9 mouse cellular contexts compared by ENCODE assay signal in genomic region chr2:127079881-127080590, GRCm38 (mm10). TPM values are rescaled to one million over a fixed set of nuclear protein-coding genes. Genes with fewer than 3 reads are reported as not detected.
DNase-seq lines count a peak whose midpoint lies in the region; ATAC-seq and TF ChIP-seq lines count a peak whose summit lies in the region.
"Had no signal": no experiment of that assay in that cellular context is flagged by ENCODE, and none has a peak within 500 bp of the region (broad histone marks: within the 10 kb centered on the region; RNA-seq: fewer than 3 reads in every experiment).

No protein-coding gene starts in this region.

- no peak for TF ChIP-seq CTCF in testis, adult 2 months (IDR thresholded peaks at IDR 0.05; ENCODE audit: control insufficient read depth, insufficient read depth, insufficient replicate concordance, low read depth, low read length)
- no peak for TF ChIP-seq CTCF in forebrain, postnatal 0 days (IDR thresholded peaks at IDR 0.05; ENCODE audit: low read depth)

- TF ChIP-seq POLR2A in testis, adult 2 months (IDR thresholded peaks at IDR 0.05; ENCODE audit: control insufficient read depth, low read depth, low read length), result no peak

- no peaks in the 10 kb centered on the region for H3K27me3 ChIP-seq in testis, adult 2 months (ENCODE audit: control insufficient read depth, insufficient read depth, low read length)
- H3K27me3 ChIP-seq in kidney, embryonic 14.5 days (ENCODE audit: control insufficient read depth, insufficient read depth, low read length), result no peaks in the 10 kb centered on the region
- no peaks in the 10 kb centered on the region for H3K27me3 ChIP-seq in liver, embryonic 16.5 days (ENCODE audit: control insufficient read depth, insufficient read depth, low read depth, low read length)
- no peaks in the 10 kb centered on the region for H3K27me3 ChIP-seq in midbrain, embryonic 11.5 days (ENCODE audit: control insufficient read depth, insufficient read depth, low read length)
- no peaks in the 10 kb centered on the region for H3K27me3 ChIP-seq in forebrain, embryonic 11.5 days (ENCODE audit: control insufficient read depth, insufficient read depth, low read length)
- H3K27me3 ChIP-seq in forebrain, postnatal 0 days (ENCODE audit: insufficient read depth, low read length), result no peaks in the 10 kb centered on the region

- DNase-seq in testis, postnatal 14 days (ENCODE audit: low spot score), result no peak
- DNase-seq in midbrain, embryonic 11.5 days (ENCODE audit: low spot score, missing footprints), result no peak
- no peak for DNase-seq in forebrain, embryonic 11.5 days (ENCODE audit: low spot score)
- no peak for DNase-seq in forebrain, postnatal 0 days

- no peaks in the 10 kb centered on the region for H3K9me3 ChIP-seq in kidney, embryonic 14.5 days (ENCODE audit: control insufficient read depth, low read length)
- no peaks in the 10 kb centered on the region for H3K9me3 ChIP-seq in liver, embryonic 16.5 days (replicated peaks; ENCODE audit: control insufficient read depth, low read length)
- H3K9me3 ChIP-seq in midbrain, embryonic 11.5 days (ENCODE audit: control insufficient read depth, low read length), result no peaks in the 10 kb centered on the region
- H3K9me3 ChIP-seq in forebrain, embryonic 11.5 days (ENCODE audit: control insufficient read depth, low read length), result no peaks in the 10 kb centered on the region
- no peaks in the 10 kb centered on the region for H3K9me3 ChIP-seq in forebrain, postnatal 0 days (ENCODE audit: low read length)

- no peak overlapping the region for H3K4me3 ChIP-seq in testis, adult 2 months (ENCODE audit: control insufficient read depth, low read depth, low read length)
- H3K4me3 ChIP-seq in kidney, embryonic 14.5 days (ENCODE audit: low read length), result no peak overlapping the region
- no peak overlapping the region for H3K4me3 ChIP-seq in liver, embryonic 16.5 days (ENCODE audit: low read depth, low read length)
- no peak overlapping the region for H3K4me3 ChIP-seq in midbrain, embryonic 11.5 days (ENCODE audit: low read depth, low read length)
- no peak overlapping the region for H3K4me3 ChIP-seq in forebrain, embryonic 11.5 days (ENCODE audit: low read depth, low read length)
- H3K4me3 ChIP-seq in forebrain, postnatal 0 days (ENCODE audit: low read depth, low read length), result no peak overlapping the region

- WGBS in kidney, embryonic 14.5 days, result 88% methylated on average over 11 of the region's 11 CpGs
- 65% methylated on average over 11 of the region's 11 CpGs for WGBS in liver, embryonic 16.5 days (ENCODE audit: insufficient replicate concordance)
- WGBS in midbrain, embryonic 11.5 days, result 91% methylated on average over 11 of the region's 11 CpGs
- 91% methylated on average over 11 of the region's 11 CpGs for WGBS in forebrain, embryonic 11.5 days
- 91% methylated on average over 11 of the region's 11 CpGs for WGBS in forebrain, postnatal 0 days

- no peak overlapping the region for H3K9ac ChIP-seq in kidney, embryonic 14.5 days (ENCODE audit: low read depth, low read length)
- H3K9ac ChIP-seq in liver, embryonic 16.5 days (ENCODE audit: low read depth, low read length), result peak overlapping the region; percentile 35; the same call in 1 of the 2 replicates
- H3K9ac ChIP-seq in midbrain, embryonic 11.5 days (ENCODE audit: low read length), result no peak overlapping the region
- no peak overlapping the region for H3K9ac ChIP-seq in forebrain, embryonic 11.5 days (ENCODE audit: low read length)
- no peak overlapping the region for H3K9ac ChIP-seq in forebrain, postnatal 0 days

- ATAC-seq in kidney, embryonic 14.5 days (ENCODE audit: low FRiP score, low TSS enrichment), result peak; percentile 39; the same call in 1 of the 2 replicates
- ATAC-seq in liver, embryonic 16.5 days (ENCODE audit: low read depth), result peak; percentile 47
- ATAC-seq in midbrain, embryonic 11.5 days (ENCODE audit: low FRiP score), result no peak
- ATAC-seq in forebrain, embryonic 11.5 days (replicated peaks; ENCODE audit: low FRiP score), result no peak
- ATAC-seq in forebrain, postnatal 0 days, result no peak
- ATAC-seq: forebrain, embryonic 14.5 days; hindbrain, embryonic 16.5 days had no signal

- H3K4me1 ChIP-seq in testis, adult 2 months (ENCODE audit: control insufficient read depth, insufficient read depth, low read length), result no peaks in the 10 kb centered on the region
- H3K4me1 ChIP-seq in kidney, embryonic 14.5 days (ENCODE audit: control insufficient read depth, insufficient read depth, low read length), result no peaks in the 10 kb centered on the region
- H3K4me1 ChIP-seq in liver, embryonic 16.5 days (ENCODE audit: control insufficient read depth, low read depth, low read length), result peaks cover 18% of the 10 kb centered on the region
- no peaks in the 10 kb centered on the region for H3K4me1 ChIP-seq in midbrain, embryonic 11.5 days (ENCODE audit: control insufficient read depth, insufficient read depth, low read length)
- no peaks in the 10 kb centered on the region for H3K4me1 ChIP-seq in forebrain, embryonic 11.5 days (replicated peaks; ENCODE audit: control insufficient read depth, insufficient read depth, low read length)
- H3K4me1 ChIP-seq in forebrain, postnatal 0 days (ENCODE audit: insufficient read depth), result no peaks in the 10 kb centered on the region

- H3K36me3 ChIP-seq in testis, adult 2 months (ENCODE audit: control insufficient read depth, insufficient read depth, low read length), result no peaks in the 10 kb centered on the region
- H3K36me3 ChIP-seq in kidney, embryonic 14.5 days (ENCODE audit: control insufficient read depth, insufficient read depth, low read length), result no peaks in the 10 kb centered on the region
- H3K36me3 ChIP-seq in liver, embryonic 16.5 days (ENCODE audit: control insufficient read depth, insufficient read depth), result no peaks in the 10 kb centered on the region
- no peaks in the 10 kb centered on the region for H3K36me3 ChIP-seq in midbrain, embryonic 11.5 days (ENCODE audit: control insufficient read depth, insufficient read depth, low read length)
- H3K36me3 ChIP-seq in forebrain, embryonic 11.5 days (ENCODE audit: control insufficient read depth, insufficient read depth, low read length), result no peaks in the 10 kb centered on the region
- H3K36me3 ChIP-seq in forebrain, postnatal 0 days (ENCODE audit: insufficient read depth), result no peaks in the 10 kb centered on the region

- H3K27ac ChIP-seq in testis, adult 2 months (ENCODE audit: control insufficient read depth, insufficient read depth, low read depth, low read length), result peak overlapping the region; percentile 49
- H3K27ac ChIP-seq in kidney, embryonic 14.5 days (ENCODE audit: low read depth, low read length), result no peak overlapping the region
- peak overlapping the region; percentile 80 for H3K27ac ChIP-seq in liver, embryonic 16.5 days (ENCODE audit: low read length)
- no peak overlapping the region for H3K27ac ChIP-seq in midbrain, embryonic 11.5 days (ENCODE audit: low read depth, low read length)
- no peak overlapping the region for H3K27ac ChIP-seq in forebrain, embryonic 11.5 days (ENCODE audit: low read depth, low read length)
- H3K27ac ChIP-seq in forebrain, postnatal 0 days (ENCODE audit: low read depth, low read length), result no peak overlapping the region

- no peak overlapping the region for H3K4me2 ChIP-seq in kidney, embryonic 14.5 days (replicated peaks; ENCODE audit: low read depth, low read length)
- H3K4me2 ChIP-seq in liver, embryonic 16.5 days (ENCODE audit: low read depth, low read length), result peak overlapping the region; percentile 38; the same call in 1 of the 2 replicates
- H3K4me2 ChIP-seq in midbrain, embryonic 11.5 days, result no peak overlapping the region
- H3K4me2 ChIP-seq in forebrain, embryonic 11.5 days (ENCODE audit: low read depth, low read length, severe bottlenecking), result no peak overlapping the region
- no peak overlapping the region for H3K4me2 ChIP-seq in forebrain, postnatal 0 days (ENCODE audit: low read depth)

RNA-seq across cellular contexts. Expression of gene Blvra, which starts 9.6 kb away (rescaled TPM):
- 4.2 and 6.5 TPM in 2 replicates for polyA plus RNA-seq in testis, adult 2 months (2012; rRNA removed)
- polyA plus RNA-seq in kidney, embryonic 14.5 days (2014; fragmentation: Nextera tagmentation; extraction: Ambion mirVana), result 39.6 and 43.4 TPM in 2 replicates
- 47.0 and 49.3 TPM in 2 replicates for polyA plus RNA-seq in liver, embryonic 16.5 days (2015; fragmentation: Nextera tagmentation; extraction: Ambion mirVana)
- polyA plus RNA-seq in midbrain, embryonic 11.5 days (2014; fragmentation: Nextera tagmentation; extraction: Ambion mirVana), result 20.7 and 23.2 TPM in 2 replicates
- 15.2 and 20.3 TPM in 2 replicates for polyA plus RNA-seq in forebrain, embryonic 11.5 days (2014; fragmentation: Nextera tagmentation; extraction: Ambion mirVana)
- total RNA-seq in forebrain, postnatal 0 days (2014; rRNA removed), result 13.8 and 20.7 TPM in 2 replicates
- polyA plus RNA-seq in forebrain, postnatal 0 days (2015; fragmentation: Nextera tagmentation; extraction: Ambion mirVana), result 29.4 and 32.6 TPM in 2 replicates

RNA-seq across cellular contexts. Expression of gene Ncaph, which starts 53.7 kb away (rescaled TPM):
- 6.0 and 6.1 TPM in 2 replicates for polyA plus RNA-seq in testis, adult 2 months (2012; rRNA removed)
- polyA plus RNA-seq in kidney, embryonic 14.5 days (2014; fragmentation: Nextera tagmentation; extraction: Ambion mirVana), result 67.3 and 103 TPM in 2 replicates
- polyA plus RNA-seq in liver, embryonic 16.5 days (2015; fragmentation: Nextera tagmentation; extraction: Ambion mirVana), result 54.8 and 60.1 TPM in 2 replicates
- polyA plus RNA-seq in midbrain, embryonic 11.5 days (2014; fragmentation: Nextera tagmentation; extraction: Ambion mirVana), result 112 and 114 TPM in 2 replicates
- 130 and 132 TPM in 2 replicates for polyA plus RNA-seq in forebrain, embryonic 11.5 days (2014; fragmentation: Nextera tagmentation; extraction: Ambion mirVana)
- 8.0 and 10.9 TPM in 2 replicates for total RNA-seq in forebrain, postnatal 0 days (2014; rRNA removed)
- 10.8 and 11.0 TPM in 2 replicates for polyA plus RNA-seq in forebrain, postnatal 0 days (2015; fragmentation: Nextera tagmentation; extraction: Ambion mirVana)

Comparison
In these comparisons a context has a peak if more than half of its experiments do, and no peak if none do; other contexts are left out.
1. H3K27ac ChIP-seq: peak in testis, adult 2 months (single experiment) and liver, embryonic 16.5 days (single experiment); none in kidney, embryonic 14.5 days (single experiment), midbrain, embryonic 11.5 days (single experiment), forebrain, embryonic 11.5 days (single experiment) and forebrain, postnatal 0 days (single experiment).
2. ATAC-seq: peak in kidney, embryonic 14.5 days (single experiment) and liver, embryonic 16.5 days (single experiment); none in midbrain, embryonic 11.5 days (single experiment), forebrain, embryonic 11.5 days (single experiment) and forebrain, postnatal 0 days (single experiment).